Mouse (Mus musculus) liver, adult 2 months (tissue): ENCODE measurements around the gene Tmem135.

ENCODE experiments used
- CTCF ChIP-seq: fragments of 200-500 bp; IDR thresholded peaks from 2 replicates; pipeline ENCODE4 v1.5.1; 2011; ENCODE audit warnings: low read depth, low read length, control low read depth
- POLR2A ChIP-seq: fragments of 200-500 bp; IDR thresholded peaks from 2 replicates; pipeline ENCODE4 v1.6.1; 2011; ENCODE audit warnings: low read length, control low read depth; ENCODE audit not compliant: insufficient read depth; ENCODE audit errors: extremely low read depth

- TF ChIP-seq POLR2A = no peak
- no peak for TF ChIP-seq CTCF
These were observed 7.3 kb upstream of the Tmem135 start for GRCm38 (mm10) chr7:89411346-89411745.
